Mouse (Mus musculus): ENCODE results near the gene Mmgt2. TPM values are rescaled to one million over a fixed set of nuclear protein-coding genes. Genes with fewer than 3 reads are reported as not detected.

The Mmgt2 gene
- polyA plus RNA-seq, 1 experiment from 2014 or later, result 73.1 TPM

DNA sequence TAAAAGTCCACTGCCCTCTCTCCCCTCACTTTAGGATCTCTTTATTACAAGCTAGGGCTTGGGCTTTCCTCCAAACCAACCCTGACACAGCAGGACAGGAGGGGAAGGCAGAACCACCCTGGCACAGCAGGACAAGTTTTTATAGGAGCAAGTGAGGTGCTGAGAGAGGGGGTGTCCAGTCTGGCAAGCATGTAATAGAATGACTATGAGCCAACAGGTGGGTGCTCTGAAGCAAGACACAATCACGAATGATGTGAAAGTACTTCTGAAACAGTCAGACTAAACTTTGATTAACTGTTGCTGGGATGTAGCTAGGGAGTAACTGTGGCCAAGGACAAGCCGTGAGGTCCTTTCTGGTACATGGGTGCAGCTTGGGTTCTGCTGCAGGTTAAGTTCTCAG lies 57.7 kb downstream of the Mmgt2 start:
- H3K4me2 ChIP-seq (ENCODE audit: low read length), result no peak overlapping the region
- no peak overlapping the region for H3K27ac ChIP-seq
- H3K9ac ChIP-seq (ENCODE audit: low read depth, low read length), result no peak overlapping the region
- H3K36me3 ChIP-seq (ENCODE audit: insufficient read depth, low read length), result no peaks in the 10 kb centered on the region
- no peak overlapping the region for H3K4me3 ChIP-seq (replicated peaks; ENCODE audit: low read depth, low read length)
- no peaks in the 10 kb centered on the region for H3K9me3 ChIP-seq (replicated peaks; ENCODE audit: low read length)
- DNase-seq (ENCODE audit: low spot score) (no peak), ATAC-seq (replicated peaks; ENCODE audit: low FRiP score, low read depth) (no peak)
- WGBS, result 56% methylated on average over 2 of the region's 2 CpGs
- no peaks in the 10 kb centered on the region for H3K27me3 ChIP-seq (ENCODE audit: insufficient read depth, low read length)
- no peak for TF ChIP-seq CTCF (IDR thresholded peaks at IDR 0.05; ENCODE audit: low read depth)
- no peaks in the 10 kb centered on the region for H3K4me1 ChIP-seq (replicated peaks; ENCODE audit: insufficient read depth, low read length)

- H3K9ac ChIP-seq (ENCODE audit: low read depth, low read length), result no peak overlapping the region
- H3K4me3 ChIP-seq (replicated peaks; ENCODE audit: low read depth, low read length), result no peak overlapping the region
- peaks cover 3% of the 10 kb centered on the region; the same call in 1 of the 2 replicates for H3K36me3 ChIP-seq (ENCODE audit: insufficient read depth, low read length)
- no peak overlapping the region for H3K4me2 ChIP-seq (ENCODE audit: low read length)
- no peaks in the 10 kb centered on the region for H3K27me3 ChIP-seq (ENCODE audit: insufficient read depth, low read length)
- H3K27ac ChIP-seq, result no peak overlapping the region
- no peaks in the 10 kb centered on the region for H3K4me1 ChIP-seq (replicated peaks; ENCODE audit: insufficient read depth, low read length)
- no peak for TF ChIP-seq CTCF (IDR thresholded peaks at IDR 0.05; ENCODE audit: low read depth)
- no peaks in the 10 kb centered on the region for H3K9me3 ChIP-seq (replicated peaks; ENCODE audit: low read length)
- DNase-seq (ENCODE audit: low spot score) (no peak), ATAC-seq (replicated peaks; ENCODE audit: low FRiP score, low read depth) (no peak)
- WGBS, result 70% methylated on average over 7 of the region's 7 CpGs
Measured at GRCm38 (mm10) chr11:62708252-62708651, 59.8 kb downstream of the Mmgt2 start.

- Histone ChIP-seq H3K36me3 (ENCODE audit: insufficient read depth, low read length) (peaks cover 5% of the 10 kb centered on the region; the same call in 1 of the 2 replicates), H3K27me3 (ENCODE audit: insufficient read depth, low read length) (no peaks in the 10 kb centered on the region), H3K4me3 (replicated peaks; ENCODE audit: low read depth, low read length) (no peak overlapping the region), H3K9me3 (replicated peaks; ENCODE audit: low read length) (no peaks in the 10 kb centered on the region), H3K4me1 (replicated peaks; ENCODE audit: insufficient read depth, low read length) (no peaks in the 10 kb centered on the region), H3K27ac (no peak overlapping the region), H3K4me2 (ENCODE audit: low read length) (no peak overlapping the region), H3K9ac (ENCODE audit: low read depth, low read length) (no peak overlapping the region)
- DNase-seq (ENCODE audit: low spot score) (no peak), ATAC-seq (replicated peaks; ENCODE audit: low FRiP score, low read depth) (no peak)
- no peak for TF ChIP-seq CTCF (IDR thresholded peaks at IDR 0.05; ENCODE audit: low read depth)
- WGBS, result 90% methylated on average over 5 of the region's 5 CpGs
Measured at GRCm38 (mm10) chr11:62710657-62711056, 62.2 kb downstream of the Mmgt2 start.

Other genes with a start within 250 kb of the Mmgt2 start
- gene Pigl, start 190.2 kb upstream of the Mmgt2 start, polyA plus RNA-seq (2015; fragmentation: Nextera tagmentation; extraction: Ambion mirVana), result 8.3 and 8.9 TPM in 2 replicates
- gene Ncor1, start 190.1 kb upstream of the Mmgt2 start, polyA plus RNA-seq (2015; fragmentation: Nextera tagmentation; extraction: Ambion mirVana), result 123 and 130 TPM in 2 replicates
- gene Cenpv, start 109.4 kb upstream of the Mmgt2 start, polyA plus RNA-seq (2015; fragmentation: Nextera tagmentation; extraction: Ambion mirVana), result 17.1 and 17.6 TPM in 2 replicates
- 2,759 and 3,018 TPM in 2 replicates for gene Ubb, start 97.5 kb upstream of the Mmgt2 start, polyA plus RNA-seq (2015; fragmentation: Nextera tagmentation; extraction: Ambion mirVana)
- 1.7 and 2.4 TPM in 2 replicates for gene Trpv2, start 74.2 kb upstream of the Mmgt2 start, polyA plus RNA-seq (2015; fragmentation: Nextera tagmentation; extraction: Ambion mirVana)
- 12.6 and 14.8 TPM in 2 replicates for gene Lrrc75a, start 141 bp upstream of the Mmgt2 start, polyA plus RNA-seq (2015; fragmentation: Nextera tagmentation; extraction: Ambion mirVana)
- gene Zfp287, start 83.2 kb downstream of the Mmgt2 start, polyA plus RNA-seq (2015; fragmentation: Nextera tagmentation; extraction: Ambion mirVana), result 4.5 and 5.0 TPM in 2 replicates
- 0.45 TPM in 1 of 2 replicates, not detected in the other for gene Gm10428, start 104.4 kb downstream of the Mmgt2 start, polyA plus RNA-seq (2015; fragmentation: Nextera tagmentation; extraction: Ambion mirVana)
- 10.8 and 11.4 TPM in 2 replicates for gene Zfp286, start 140.8 kb downstream of the Mmgt2 start, polyA plus RNA-seq (2015; fragmentation: Nextera tagmentation; extraction: Ambion mirVana)
- 16.4 and 18.1 TPM in 2 replicates for gene Trim16, start 171.6 kb downstream of the Mmgt2 start, polyA plus RNA-seq (2015; fragmentation: Nextera tagmentation; extraction: Ambion mirVana)
- 0.53 and 0.93 TPM in 2 replicates for gene Fbxw10, start 198.4 kb downstream of the Mmgt2 start, polyA plus RNA-seq (2015; fragmentation: Nextera tagmentation; extraction: Ambion mirVana)
- 83.6 and 83.7 TPM in 2 replicates for gene Tvp23b, start 230.8 kb downstream of the Mmgt2 start, polyA plus RNA-seq (2015; fragmentation: Nextera tagmentation; extraction: Ambion mirVana)